Mouse (Mus musculus): ENCODE data around the gene Galnt10.

The Galnt10 gene

GRCm38 (mm10) chr11:57656602-57657275, 11.5 kb downstream of the Galnt10 start:
- in situ Hi-C loops (cut with MboI; ENCODE audit: unreplicated experiment in 2 of 2) = no loop called here

- in situ Hi-C loops (cut with MboI; ENCODE audit: unreplicated experiment in 2 of 2) = no loop called here
These were observed 12.3 kb downstream of the Galnt10 start for GRCm38 (mm10) chr11:57657370-57658072.

- in situ Hi-C loops (cut with MboI; ENCODE audit: unreplicated experiment in 2 of 2) = no loop called here
These were observed 13.0 kb downstream of the Galnt10 start for GRCm38 (mm10) chr11:57658214-57658613.

GRCm38 (mm10) chr11:57658751-57659150, 13.5 kb downstream of the Galnt10 start:
- in situ Hi-C loops (cut with MboI; ENCODE audit: unreplicated experiment in 2 of 2) = no loop called here

GRCm38 (mm10) chr11:57660156-57660555, 14.9 kb downstream of the Galnt10 start:
- in situ Hi-C loops (cut with MboI; ENCODE audit: unreplicated experiment in 2 of 2) = no loop called here

- in situ Hi-C loops (cut with MboI; ENCODE audit: unreplicated experiment in 2 of 2) = no loop called here
These were observed 15.6 kb downstream of the Galnt10 start for GRCm38 (mm10) chr11:57660814-57661213.

GRCm38 (mm10) chr11:57661492-57662229, 16.4 kb downstream of the Galnt10 start:
- in situ Hi-C loops (cut with MboI; ENCODE audit: unreplicated experiment in 2 of 2) = no loop called here

GRCm38 (mm10) chr11:57662231-57662630, 17.0 kb downstream of the Galnt10 start:
- in situ Hi-C loops (cut with MboI; ENCODE audit: unreplicated experiment in 2 of 2) = no loop called here

GRCm38 (mm10) chr11:57663271-57663670, 18.0 kb downstream of the Galnt10 start:
- in situ Hi-C loops (cut with MboI; ENCODE audit: unreplicated experiment in 2 of 2) = no loop called here

GRCm38 (mm10) chr11:57664741-57665140, 19.5 kb downstream of the Galnt10 start:
- in situ Hi-C loops (cut with MboI; ENCODE audit: unreplicated experiment in 2 of 2) = no loop called here

GRCm38 (mm10) chr11:57668271-57668670, 23.0 kb downstream of the Galnt10 start:
- in situ Hi-C loops (cut with MboI; ENCODE audit: unreplicated experiment in 2 of 2) = no loop called here

- in situ Hi-C loops (cut with MboI; ENCODE audit: unreplicated experiment in 2 of 2) = no loop called here
These were observed 24.3 kb downstream of the Galnt10 start for GRCm38 (mm10) chr11:57669522-57669921.

- in situ Hi-C loops (cut with MboI; ENCODE audit: unreplicated experiment in 2 of 2) = no loop called here
These were observed 26.0 kb downstream of the Galnt10 start for GRCm38 (mm10) chr11:57671120-57671697.

- in situ Hi-C loops (cut with MboI; ENCODE audit: unreplicated experiment in 2 of 2) = no loop called here
These were observed 26.6 kb downstream of the Galnt10 start for GRCm38 (mm10) chr11:57671797-57672196.

- in situ Hi-C loops (cut with MboI; ENCODE audit: unreplicated experiment in 2 of 2) = no loop called here
These were observed 27.8 kb downstream of the Galnt10 start for GRCm38 (mm10) chr11:57672995-57673394.

GRCm38 (mm10) chr11:57673977-57674687, 28.9 kb downstream of the Galnt10 start:
- in situ Hi-C loops (cut with MboI; ENCODE audit: unreplicated experiment in 2 of 2) = no loop called here

- in situ Hi-C loops (cut with MboI; ENCODE audit: unreplicated experiment in 2 of 2) = no loop called here
These were observed 32.0 kb downstream of the Galnt10 start for GRCm38 (mm10) chr11:57677261-57677660.

- in situ Hi-C loops (cut with MboI; ENCODE audit: unreplicated experiment in 2 of 2) = no loop called here
These were observed 37.3 kb downstream of the Galnt10 start for GRCm38 (mm10) chr11:57682589-57682988.

GRCm38 (mm10) chr11:57683125-57683524, 37.9 kb downstream of the Galnt10 start:
- in situ Hi-C loops (cut with MboI; ENCODE audit: unreplicated experiment in 2 of 2) = no loop called here

- in situ Hi-C loops (cut with MboI; ENCODE audit: unreplicated experiment in 2 of 2) = no loop called here
These were observed 38.7 kb downstream of the Galnt10 start for GRCm38 (mm10) chr11:57683931-57684330.

Data from v-Abl transformed pro-B cells (cell line).